Mouse (Mus musculus): ENCODE data around the gene Ccr3.
"Not testable (repeated sequence)": the region's sequence is repeated elsewhere in the genome, so short reads cannot be mapped to it uniquely, and the experiment has no call there.

Gene Ccr3

DNA sequence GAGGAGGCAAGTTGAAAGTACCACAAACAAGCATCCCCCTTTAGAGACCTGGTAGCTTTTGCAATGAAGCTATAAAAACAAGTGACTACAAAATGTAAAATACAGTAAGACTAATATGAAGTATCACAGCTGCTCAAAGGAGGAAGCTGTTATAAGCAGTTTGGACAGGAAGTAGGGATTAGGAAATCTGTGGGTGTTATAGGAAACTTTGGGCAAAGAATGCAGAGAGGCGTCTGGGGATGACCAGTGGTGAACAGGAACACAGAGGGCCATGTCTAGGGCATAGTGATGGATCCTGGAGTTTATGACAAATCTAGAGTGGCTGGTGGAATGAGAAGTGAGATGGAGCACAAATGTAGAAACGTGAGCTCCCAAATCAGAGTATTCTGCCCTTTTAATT, 31.8 kb downstream of the Ccr3 start:
- DNase-seq (ENCODE audit: low spot score): no peak

DNA sequence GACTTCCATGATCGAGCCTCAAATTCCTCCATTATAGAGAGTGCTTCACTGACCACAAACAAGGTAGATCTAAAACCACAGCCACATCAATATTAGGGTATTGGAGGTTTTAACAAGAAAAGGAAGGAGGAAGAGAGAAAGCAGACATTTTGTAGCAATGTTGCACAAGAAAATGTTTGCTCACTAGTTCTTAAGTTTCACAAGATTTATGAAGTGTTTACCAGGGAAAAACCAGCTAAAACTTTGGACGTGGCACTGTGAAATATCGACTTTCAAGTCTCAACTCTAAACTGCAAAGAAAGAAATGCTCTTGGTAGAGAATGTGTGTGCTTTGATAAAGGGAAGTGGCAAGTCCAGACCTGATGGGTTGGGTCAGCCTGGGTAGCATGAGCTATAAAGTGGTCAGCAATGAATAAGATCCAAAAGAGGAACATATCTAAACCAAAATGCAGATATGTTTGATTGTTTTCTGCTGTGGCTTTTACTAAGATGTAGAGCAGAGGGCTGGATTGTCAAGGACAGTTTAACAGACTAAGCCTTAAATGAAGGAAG, 34.5 kb downstream of the Ccr3 start:
- no peak for DNase-seq (ENCODE audit: low spot score)

DNA sequence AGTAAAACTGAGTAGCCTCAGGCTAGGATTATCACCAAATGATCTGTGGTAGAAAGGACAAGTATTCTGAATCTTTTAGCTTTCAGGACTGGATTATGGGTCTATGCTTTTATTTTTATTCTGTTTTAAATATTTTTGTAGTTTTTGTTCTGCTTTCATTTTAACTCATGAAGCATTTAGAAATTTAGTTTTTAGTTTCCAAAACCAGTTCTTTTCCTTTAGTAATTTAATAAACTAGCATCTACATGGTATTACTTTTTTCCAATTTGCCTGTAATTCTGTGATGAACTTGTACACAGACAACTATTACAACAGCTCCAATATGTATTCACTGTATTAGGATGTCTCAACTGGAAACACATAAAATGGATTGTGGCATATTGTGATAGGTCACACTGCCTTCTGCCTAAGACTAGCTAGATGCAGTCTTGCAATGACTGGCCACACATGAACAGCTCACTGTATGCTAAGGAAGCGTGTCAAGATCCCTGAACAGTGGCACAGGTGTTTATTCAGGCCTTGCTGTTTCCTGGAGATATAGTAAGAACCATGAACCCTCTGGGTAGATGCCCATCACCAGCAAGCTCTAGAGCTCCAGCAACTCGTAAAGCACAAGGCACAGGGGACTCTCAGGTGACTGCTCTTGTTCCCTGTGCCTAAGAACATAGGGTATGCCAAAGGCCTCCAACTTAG, 38.0 kb downstream of the Ccr3 start:
- no peak for DNase-seq (ENCODE audit: low spot score)

DNA sequence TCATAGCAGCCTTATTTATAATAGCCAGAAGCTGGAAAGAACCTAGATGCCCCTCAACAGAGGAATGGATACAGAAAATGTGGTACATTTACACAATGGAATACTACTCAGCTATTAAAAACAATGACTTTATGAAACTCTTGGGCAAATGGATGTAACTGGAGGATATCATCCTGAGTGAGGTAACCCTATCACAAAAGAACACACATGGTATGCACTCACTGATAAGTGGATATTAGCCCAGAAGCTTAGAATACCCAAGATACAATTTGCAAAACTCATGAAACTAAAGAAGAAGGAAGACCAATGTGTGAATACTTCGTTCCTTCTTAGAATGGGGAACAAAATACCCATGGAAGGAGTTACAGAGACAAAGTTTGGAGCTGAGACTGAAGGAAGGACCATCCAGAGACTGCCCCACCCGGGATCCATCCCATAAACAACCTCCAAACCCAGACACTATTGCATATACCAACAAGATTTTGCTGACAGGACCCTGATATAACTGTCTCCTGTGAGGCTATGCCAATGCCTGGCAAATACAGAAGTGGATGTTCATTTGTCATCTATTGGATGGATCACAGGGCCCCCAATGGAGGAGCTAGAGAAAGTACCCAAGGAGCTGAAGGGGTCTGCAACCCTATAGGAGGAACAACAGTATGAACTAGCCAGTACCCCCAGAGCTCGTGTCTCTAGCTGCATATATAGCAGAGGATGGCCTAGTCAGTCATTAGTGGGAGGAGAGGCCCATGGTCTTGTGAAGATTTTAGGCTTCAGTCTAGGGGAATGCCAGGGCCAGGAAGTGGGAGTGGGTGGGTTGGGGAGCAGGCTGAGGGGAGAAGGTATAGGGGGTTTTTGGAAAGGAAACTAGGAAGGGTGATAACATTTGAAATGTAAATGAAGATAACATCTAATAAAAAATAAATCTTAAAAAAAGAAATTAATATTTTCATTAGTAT, 40.0 kb downstream of the Ccr3 start:
- not testable (repeated sequence) for DNase-seq (ENCODE audit: low spot score)

DNA sequence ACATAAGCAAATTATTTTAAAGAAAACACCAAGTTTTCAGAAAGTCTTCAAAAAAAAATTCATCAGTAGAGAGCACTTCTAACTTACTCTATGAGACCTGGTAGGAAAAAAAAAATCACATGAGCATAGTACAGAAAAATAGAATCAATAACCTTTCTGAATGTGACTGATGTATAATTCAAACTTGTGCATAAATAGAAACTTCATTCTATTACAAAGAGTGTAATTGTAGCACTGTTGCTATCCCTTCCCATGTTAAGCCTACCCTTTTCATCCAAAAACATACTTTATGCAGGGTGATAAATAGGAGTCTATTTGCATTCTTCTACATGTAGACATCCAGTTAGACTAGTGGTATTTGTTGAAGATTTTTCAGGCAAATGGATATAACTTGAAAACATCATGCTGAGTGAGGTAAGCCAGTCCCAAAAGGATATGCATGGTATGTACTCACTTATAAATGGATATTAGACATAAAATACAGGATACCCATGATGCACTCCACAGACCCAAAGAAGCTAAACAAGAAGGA, 44.9 kb downstream of the Ccr3 start:
- DNase-seq (ENCODE audit: low spot score): no peak

DNA sequence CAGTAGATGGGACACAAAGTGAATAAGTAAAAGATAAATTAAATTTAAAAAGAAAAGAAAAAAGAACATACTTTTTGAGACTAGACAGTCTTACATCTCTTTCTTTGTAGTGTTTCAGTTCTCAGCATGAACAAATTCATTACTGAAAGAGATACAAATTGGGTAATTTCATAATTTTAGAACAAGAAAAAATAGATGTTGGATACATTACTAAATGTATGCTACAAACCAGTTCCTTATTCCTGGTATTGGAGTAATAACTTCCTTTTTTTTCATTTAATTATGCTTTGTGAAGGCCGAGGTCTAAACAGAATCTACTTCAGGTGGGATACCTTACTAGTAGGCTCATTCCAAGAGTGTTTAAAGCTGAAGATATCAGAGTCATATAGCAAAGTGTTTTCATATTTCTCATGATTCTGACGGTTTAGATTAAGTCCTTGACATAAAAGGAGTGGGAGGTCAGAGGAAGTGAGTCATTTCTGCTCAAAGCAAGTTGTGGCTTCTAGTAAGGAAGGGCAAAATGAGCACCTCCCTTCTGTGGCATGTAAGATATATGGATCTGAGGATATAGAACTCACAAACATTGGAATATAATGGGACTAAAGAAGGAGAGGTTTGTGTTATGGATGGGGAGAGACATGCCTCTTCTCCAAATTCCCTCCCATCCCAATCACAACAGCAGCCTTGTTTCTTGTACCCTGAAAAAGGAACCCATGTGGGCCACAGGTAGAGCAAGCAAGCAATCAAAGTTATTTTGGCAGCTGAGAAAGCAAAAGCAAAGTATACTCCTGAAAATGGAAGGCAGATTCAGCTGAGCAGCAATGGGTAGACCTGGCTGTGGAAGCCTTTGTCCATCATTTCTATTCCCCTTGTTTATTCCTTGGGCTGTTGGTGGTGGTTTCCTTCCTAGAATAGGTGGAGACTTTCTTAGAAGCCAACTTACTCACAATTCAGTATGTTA, 46.6 kb downstream of the Ccr3 start:
- no peak for DNase-seq (ENCODE audit: low spot score)

DNA sequence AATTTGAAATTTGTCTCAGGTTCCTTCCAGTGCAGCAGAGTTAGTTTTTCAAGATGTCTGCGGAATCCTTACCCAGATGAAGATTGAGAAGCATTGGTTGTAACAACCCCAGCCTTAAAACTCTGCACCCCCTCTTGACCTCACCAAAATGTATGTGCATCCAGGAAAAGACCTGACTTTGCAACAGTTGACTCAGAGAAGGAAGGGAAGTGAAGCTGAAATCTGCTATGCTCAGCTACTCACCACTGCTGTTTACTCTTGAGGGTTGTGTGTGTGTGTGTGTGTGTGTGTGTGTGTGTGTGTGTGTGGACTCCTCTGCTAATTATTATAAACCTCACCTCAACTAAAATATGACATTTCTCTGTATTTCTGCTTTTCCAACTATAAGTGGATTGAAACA, 49.7 kb downstream of the Ccr3 start:
- no peak for DNase-seq (ENCODE audit: low spot score)

DNA sequence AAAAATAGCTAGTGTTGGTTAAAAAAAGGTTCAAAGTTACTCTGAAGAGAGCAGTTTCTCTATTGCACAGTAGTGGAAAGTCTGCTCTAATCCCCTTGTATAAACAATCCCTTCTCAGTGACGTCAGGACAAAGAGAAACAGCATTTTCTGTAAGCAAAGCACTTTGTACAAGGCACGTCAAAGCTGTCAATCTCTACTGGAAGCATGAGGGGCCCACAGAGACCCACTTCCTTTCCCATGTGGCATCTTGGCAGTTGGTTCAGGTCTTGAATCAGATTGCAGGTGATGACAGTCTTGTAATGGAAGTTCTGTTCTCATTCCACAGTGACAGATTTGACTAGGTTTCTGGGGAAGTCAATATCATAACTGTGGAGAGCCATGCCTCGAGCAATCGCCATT, 58.0 kb downstream of the Ccr3 start:
- DNase-seq (ENCODE audit: low spot score): no peak

DNA sequence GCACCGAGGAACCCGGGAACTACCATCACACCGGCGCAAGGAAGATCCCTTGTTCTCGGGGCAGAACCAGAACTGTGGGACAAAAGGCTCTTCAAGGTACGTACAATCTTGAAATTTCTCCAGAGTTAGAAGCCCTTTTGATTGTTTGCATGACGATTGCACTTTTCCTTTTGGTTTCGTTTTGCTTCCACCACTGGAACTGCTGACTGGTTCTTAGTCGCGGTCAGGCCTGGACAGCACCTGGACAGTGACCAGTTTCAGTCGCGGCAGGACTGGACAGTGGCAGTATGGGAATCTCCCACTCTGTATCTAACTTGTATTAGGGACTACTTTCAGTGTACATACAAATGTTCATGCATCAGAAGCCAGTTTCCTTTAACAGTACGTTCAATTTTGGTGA, 58.7 kb downstream of the Ccr3 start:
- DNase-seq (ENCODE audit: low spot score): not testable (repeated sequence)
